Mouse (Mus musculus) c-Kit-positive CD71-negative TER-119-negative erythroid progenitor cells, embryonic 14.5 days (primary cell): ENCODE results near the gene Foxo4.
A peak's percentile ranks its signal among the peaks of the same experiment; 100 is the strongest.

Experiments used
- DNase-seq: peaks from one replicate; pipeline ENCODE4 v3.0.0-alpha.2; 2013; ENCODE audit warnings: low read depth

The Foxo4 gene

DNA sequence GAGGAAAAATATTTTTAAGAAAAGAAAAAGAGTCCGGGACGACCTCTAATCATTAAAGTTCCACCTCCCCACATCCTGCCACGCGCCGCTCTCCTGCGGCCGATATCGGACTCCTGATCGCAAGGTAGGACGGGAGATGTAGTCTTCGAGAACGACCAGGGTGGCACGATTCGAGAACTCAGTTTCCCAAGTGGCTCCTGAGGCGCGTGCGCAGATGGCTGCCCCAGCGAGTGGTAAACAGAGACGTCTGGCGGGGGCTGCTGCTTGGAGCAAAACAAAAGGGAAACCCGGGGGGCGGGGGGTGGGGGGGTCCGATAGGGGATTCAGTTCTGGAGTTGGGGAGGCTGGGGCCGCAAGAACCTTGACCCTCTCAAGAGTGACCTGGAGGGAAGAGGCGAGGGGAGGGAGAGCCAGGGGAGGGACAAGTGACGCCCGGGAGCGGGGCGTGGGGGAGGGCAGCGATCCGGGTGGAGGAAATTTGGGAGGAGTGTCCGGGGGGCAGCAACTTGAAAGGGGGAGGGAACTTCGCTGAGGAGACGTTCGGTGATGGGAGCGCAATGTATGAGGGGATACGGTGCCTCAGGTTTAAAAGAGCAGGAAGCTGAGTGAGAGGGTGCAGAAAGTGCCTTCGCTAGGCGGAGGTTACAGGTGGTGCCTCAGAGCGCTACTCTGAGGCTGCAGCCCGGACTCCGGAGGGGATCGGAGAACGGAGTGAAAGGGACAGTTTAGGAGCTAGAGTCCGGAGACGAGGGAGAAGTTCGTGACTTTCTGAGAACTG, at the start of gene Foxo4:
Gene Foxo4, plus strand, starts transcription at position 577 of the 778 bp plus-strand sequence.
- DNase-seq: peak; percentile 71

DNA sequence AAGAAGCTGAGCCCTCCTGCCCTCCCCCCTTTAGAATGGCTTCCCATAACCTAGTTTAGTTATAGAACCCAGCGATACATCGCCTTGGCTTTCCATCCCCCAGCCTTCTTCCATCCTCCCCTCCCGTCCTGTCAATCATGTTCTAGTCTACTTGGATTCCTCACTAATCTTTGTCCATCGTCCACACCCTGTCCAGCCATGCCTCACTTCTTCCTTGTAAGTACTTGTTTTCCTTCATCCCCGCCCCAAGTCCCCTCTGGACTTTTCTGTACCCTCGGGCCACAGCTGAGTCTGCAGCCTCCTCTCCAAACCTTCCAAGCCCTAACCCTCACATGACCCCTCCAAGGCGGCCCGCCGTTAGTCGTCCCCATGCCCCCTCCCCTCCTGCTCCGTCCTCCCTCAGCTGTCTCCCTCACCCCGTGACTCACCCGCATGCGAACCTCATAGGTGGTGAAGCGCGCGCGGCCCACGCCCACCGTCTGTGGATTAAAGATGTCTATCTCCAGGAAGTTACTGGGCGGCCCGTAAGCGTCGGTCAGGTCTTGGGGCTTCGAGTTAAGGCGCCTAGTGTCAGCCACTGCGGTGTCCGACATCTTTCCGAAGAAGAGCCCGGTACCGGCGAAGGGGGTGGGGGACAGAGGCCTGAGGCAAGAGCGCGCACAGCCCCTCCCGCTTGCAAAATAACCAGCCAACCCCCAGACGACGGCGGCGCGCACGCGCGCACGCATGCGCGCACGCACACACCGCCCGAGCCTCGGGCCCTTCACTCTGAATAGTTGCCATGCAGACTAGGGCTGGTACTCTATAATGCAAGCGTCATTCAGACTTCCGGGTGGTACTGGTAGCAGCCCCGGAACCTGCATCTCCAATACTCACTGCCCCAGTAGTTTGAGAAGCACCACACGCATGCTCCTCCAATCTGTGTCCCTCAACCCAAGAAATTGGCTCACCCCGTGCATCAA, 32.2 kb upstream of the Foxo4 start, which contains the start of gene Snx12:
Gene Snx12, minus strand, starts transcription at position 730 of the 962 bp plus-strand sequence.
- DNase-seq: peak; percentile 58

DNA sequence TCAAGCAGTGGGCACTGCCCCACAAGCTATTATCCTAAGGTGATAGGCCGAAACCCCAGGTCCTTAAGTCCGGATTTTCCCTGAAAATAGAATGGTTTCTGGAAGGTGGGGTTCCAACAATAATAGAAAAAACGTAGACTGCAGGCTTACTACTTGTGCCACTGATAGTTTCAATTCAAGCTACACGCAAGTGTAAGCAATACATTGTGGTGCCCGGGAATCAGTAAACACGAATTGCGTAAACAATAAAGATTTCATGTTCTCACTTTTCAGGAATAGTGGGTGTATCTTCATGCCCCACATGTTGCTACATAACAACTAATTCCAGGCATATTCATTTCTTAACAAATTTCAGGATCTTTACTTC, 31.5 kb upstream of the Foxo4 start:
- DNase-seq: no peak

DNA sequence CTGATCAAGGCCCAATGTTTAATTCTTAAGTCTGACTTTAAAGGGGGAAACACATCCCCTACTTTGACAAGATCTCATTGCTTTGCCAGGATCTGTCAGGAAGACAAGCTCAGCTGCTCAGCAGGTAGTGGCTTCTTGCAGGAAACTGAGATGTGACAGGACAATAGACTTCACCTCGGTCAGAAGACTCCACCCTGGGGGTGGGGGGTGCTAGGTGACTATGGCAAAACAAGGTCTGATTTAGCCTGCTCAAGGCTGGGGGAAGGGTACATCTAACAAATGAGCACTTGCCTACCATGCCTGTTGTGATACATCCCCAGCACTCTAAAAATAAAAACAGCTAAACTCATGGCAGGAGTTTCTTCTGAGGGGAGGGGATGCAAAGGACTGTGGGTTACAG, 9.3 kb upstream of the Foxo4 start:
- no peak for DNase-seq

DNA sequence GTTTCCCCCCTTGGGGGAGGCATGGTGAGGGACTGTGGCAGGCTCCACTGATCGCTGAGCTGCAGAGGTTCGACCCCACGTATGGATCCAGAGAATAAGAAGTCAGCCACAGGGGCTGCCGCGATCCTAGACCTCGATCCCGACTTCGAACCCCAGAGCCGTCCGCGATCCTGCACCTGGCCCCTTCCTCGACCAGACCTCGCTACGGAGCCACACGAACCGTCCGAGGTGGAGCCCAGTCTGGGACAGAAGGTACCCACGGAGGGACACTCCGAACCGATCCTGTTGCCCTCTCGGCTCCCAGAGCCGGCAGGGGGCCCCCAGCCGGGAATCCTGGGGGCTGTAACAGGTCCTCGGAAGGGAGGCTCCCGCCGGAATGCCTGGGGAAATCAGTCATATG, 412 bp downstream of the Foxo4 start:
- no peak for DNase-seq

DNA sequence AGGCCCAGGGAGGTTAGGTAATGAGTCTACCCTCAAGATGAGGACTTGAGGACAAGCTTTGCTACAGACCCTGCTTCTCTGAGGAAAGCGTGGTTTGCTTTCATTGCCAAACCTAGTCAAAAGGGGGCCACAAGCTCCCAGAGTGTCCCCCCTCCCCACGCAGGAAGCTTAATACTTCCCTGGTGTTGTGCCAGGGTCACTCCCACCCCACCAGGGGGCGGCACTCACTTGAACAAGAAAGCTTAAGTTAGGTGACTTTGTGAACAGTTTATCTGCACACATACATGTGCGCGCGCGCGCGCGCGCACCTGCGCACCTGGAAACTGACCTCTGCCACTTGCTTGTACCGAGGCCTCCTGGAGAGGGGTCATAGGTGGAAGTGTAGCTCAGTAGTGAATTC, 2.3 kb downstream of the Foxo4 start:
- DNase-seq: no peak

DNA sequence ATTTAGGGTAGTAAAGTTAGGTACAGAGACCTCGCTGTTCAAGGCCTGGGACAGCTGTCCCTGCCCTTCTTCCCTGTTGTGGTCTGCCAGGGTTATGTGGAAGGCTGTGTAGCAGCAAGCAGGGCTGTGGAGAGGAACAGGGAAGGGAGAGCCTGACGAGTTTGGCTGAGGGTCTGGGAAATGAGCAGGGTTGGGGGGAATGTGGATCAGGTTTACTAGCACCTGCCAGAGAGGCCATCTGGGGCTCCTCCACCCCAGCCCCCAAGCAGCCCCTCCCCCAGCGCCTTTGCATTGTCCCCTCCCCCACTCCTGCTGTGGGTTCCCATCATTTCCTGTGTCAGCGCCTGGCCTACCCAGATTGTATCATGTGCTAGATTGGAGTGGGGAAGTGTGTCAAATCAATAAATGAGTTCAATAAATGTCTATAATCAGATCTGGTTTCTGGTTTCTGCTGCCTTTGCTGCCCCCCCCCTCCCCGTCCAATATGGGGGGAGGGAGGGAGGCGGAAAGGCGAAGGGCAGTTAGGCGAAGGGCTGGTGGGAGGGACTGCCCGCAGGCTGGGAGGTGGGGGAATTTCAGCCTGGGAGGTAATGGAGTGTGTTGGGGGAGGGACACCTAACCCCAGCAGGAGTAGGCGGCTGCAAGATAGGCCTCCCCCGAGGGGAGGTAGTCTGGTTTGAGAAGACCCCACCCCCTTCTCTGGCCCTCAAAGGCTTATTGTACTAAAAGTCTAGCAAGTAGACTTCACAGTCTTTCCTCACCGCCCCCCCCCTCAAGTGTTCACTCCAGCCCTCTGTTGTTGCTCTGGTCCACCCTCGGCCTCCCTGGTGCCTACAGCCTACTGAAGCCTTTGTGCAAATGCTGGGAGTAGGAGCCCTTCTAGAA, 6.4 kb downstream of the Foxo4 start:
- DNase-seq: no peak

DNA sequence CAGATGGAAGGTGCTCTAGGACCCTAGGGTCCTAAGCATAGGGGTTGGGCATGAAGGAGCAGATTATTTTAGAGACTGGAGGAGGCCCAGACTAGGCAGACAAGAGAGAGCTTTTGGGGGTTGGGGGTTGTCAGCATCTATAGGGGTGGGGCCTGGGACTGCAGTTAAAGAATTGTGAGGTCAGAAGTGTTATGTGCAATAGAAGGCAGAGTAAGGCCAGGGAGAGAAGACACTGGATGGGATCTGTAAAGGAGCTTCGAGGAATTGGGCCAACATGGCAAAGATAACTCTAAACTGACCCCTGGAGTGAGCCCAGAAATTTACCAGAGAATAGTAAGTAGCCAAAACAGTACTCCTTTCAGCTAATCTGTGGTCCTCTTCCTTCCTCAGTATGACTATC, 9.6 kb downstream of the Foxo4 start, which contains the start of gene Gm614:
Gene Gm614, minus strand, starts transcription at position 101 of the 400 bp plus-strand sequence.
- DNase-seq: no peak

DNA sequence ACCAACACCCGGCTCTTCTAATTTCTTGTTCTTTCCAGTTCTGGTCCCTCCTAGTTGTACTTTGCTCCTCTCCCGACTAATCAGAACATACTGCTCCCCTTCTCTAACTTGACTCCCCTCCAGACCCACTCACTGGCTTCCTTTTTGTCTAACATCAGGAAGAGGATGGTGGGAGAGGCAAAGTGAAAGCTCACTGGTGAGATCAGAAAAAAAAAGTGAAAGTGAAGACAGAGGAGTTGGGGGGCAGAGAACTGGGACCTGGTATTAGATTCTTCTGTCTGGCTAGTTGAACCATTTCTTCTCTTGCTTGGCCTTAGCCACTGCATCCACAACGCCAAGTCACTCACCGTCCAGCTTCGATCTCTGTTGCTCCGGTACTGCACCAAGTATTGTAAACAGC, 12.3 kb downstream of the Foxo4 start:
- DNase-seq: no peak

DNA sequence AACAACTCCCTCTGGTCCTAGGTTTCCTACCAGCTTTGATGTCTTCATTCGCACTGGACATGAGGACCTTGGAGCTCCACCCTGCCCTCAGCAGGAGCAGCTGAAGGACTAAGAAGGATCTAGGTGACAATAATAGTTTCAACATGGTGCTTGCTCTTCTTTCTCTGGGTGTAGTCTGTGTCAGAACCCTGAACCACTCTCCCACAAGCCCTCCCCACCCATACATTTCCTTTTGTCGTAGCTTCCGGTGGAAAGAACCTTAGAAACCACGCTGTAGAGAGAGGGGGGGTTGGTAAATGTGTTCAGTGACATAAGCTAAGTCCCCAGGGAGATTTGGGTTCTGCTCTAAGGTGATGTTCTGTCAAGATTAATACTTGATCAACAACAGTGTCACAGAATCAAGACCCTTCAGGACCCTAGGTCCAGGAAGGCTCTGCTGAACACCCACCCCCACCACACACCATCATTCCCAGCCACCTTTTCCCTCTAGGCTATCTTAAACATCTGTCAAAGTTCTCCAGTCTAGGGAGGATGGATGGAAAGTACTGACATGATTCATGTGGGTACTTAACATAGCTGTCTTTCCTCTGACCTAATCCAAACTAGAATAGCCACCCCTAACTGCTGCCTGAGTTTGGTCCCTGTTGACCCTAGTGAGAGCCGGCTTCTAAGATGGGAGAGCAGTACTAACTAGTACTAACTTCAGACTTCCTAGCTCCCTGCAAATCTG, 13.9 kb downstream of the Foxo4 start, which contains the start of gene Il2rg:
Gene Il2rg, minus strand, starts transcription at position 231 of the 730 bp plus-strand sequence.
- DNase-seq: no peak

DNA sequence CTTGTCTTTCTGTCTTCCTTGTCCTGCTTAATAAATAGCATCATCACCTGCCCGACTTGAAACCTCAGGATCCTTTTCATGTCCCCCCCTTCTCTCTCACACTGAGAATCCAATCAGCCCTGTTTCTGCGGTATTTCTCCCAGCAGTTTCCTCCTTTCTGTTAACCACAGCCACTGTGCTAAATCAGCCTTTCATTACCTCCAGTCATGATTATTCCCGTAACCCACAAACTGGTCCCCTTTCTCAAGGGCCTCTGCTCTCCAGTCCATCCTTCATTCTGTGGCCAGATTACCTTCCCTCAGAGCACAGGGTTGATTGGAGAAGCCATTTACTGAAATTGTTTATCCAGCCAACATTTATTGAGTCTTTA, 14.4 kb downstream of the Foxo4 start, which contains the start of gene Gm20489:
Gene Gm20489, minus strand, starts transcription at position 269 of the 370 bp plus-strand sequence.
- no peak for DNase-seq

DNA sequence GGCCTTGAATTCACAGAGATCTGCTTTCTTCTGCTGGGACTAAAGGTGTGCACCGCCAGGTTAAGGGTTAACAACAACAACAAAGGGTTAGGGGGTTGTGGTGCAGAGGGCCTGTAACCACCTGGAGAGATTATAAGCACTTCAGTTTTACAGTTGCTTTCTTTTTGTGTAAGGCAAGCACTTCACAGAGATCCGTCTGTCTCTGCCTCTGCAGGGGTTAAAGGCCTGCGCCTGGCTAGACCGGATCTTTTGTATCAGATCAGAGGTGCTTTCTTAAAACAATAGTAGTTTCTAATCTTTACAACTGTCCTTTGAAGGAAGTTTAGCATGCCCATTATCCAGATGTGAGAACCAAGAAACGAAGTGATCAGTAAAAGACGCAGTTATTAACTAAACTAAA, 19.1 kb downstream of the Foxo4 start:
- DNase-seq: no peak

DNA sequence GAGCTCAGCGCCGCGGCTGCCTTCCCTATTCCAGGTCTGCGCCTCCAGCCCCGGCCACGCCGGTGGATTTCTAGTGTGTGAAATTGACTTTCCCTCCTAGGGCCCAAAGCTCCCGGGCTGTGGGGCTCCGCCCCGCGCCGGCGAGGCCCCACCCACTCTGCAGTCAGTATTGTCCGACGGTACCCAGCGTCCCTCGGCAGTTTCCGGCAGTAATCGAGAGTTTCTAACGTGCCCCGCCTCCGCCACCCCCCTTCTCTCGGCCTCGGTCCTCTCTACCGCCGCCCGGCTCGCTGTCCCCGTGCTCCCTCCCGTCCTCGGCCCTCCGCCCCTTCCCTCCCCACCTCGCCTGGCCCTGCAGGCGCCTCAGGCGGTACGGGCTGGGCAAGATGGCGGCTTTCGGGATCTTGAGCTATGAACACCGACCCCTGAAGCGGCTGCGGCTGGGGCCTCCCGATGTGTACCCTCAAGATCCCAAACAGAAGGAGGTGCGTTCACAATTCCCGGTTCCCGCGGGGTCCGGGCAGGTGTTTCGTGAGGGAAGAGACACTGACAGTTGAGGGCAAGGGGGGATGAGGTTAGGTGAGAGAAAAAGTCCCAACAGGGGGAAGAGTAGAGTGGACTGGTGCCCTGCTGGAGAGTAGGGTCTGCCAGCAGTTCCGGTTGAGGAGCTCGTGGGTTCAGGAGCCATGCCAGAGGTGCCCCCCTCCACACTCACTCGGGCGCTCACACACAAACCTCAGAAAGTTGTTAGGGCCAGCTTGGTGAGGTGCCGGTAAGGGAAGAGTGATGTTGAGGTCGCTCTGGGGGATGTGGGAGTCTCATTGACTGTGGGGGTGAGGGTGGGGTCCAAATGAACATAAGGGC, 19.8 kb downstream of the Foxo4 start, which contains the start of gene Med12:
Gene Med12, plus strand, starts transcription at position 156 of the 864 bp plus-strand sequence.
- peak; percentile 60 for DNase-seq

DNA sequence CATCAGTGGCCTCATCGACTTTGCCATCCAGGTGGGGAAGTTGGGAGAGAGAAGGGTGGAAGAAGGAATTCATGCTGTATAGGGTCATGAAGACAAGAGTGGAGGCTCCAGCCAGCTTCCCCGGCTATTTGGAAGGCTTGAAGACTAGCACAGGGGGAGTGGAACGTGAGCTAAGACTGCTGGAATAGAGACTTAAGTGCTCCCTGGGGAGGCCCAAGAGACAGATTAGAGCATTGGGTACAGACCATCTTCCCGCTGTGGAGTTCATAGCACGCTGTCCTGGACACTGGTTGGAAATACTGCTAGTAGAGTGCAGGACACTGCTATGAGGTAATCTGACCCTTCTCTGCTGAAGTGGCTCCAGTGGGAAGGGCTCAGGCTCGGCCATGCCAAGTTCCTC, 28.5 kb downstream of the Foxo4 start:
- no peak for DNase-seq

DNA sequence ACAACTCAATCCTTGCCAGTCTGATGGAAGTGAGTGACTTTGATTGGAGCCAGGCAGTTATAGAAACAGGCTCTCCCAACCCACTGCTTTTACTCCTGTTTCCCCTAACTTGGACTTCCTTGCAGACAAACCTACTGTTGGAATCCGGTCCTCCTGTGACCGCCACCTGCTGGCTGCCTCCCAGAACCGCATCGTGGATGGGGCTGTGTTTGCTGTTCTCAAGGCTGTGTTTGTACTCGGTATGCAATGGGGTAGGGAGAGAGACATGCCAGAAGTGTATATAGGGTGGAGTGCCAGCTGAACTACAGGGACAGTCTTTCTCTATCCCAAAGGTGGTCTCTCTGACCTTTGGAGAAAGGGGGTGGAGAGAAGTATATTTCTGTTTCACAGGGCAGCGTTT, 31.2 kb downstream of the Foxo4 start:
- DNase-seq: no peak

DNA sequence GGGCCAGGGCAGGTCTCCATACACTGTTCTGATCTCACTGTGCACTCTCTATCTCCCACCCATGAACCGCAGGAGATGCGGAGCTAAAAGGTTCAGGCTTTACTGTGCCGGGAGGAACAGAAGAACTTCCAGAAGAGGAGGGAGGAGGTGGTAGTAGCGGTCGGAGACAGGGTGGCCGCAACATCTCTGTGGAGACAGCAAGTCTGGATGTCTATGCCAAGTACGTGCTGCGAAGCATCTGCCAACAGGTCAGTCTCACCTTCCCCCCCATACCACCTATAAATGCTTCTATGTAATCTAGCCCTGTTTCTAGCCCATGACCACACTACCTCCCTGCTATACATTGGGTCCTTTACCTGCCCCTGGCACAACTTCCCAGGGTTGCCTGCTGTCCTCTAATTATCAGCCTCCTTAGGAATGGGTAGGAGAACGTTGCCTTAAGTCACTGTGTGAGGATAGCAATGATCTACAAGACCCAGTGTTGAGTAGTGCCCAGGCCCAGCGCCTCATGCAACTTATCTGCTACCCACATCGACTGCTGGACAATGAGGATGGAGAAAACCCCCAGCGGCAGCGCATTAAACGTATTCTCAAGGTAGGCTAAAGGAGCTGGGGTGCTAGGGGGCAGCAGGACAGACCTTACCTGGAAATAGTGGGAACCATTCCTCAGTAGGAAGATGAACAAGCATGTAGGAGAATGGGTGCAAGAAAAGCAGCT, 31.8 kb downstream of the Foxo4 start:
- DNase-seq: no peak

DNA sequence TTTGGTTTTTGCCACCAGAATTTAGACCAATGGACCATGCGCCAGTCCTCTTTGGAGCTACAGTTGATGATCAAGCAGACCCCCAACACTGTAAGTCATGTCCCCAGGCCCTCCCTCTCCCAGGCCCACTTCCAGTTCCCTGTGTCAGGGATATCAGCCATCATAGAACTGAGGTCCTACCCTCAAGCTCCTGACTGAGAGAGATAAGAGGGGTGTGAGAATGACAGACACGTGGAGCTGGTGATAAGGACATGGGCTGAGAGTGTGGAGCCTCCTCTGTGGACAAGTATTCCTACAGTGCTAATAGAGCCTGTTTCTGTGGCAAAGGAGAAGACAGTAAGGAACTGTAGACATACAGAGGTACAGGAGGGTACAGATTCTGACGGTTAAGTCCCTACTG, 33.2 kb downstream of the Foxo4 start:
- no peak for DNase-seq

DNA sequence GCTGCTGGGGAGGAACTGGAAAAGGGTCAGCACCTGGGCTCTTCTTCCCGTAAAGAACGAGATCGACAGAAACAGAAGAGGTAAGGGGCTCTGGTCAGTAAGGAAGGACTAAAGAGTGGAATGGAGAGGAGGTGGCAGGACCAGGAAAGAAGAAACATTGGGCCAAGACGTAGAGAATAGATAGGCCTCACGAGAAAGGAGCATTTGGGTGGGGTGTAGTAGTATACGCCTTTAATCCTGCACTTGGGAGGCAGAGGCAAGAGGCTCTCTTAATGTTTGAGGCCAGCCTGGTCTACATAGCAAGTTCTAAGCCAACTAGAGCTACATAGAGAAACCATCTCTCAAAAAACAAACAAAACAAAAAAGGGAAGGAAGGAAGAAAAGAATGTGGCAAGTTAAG, 34.1 kb downstream of the Foxo4 start:
- no peak for DNase-seq

DNA sequence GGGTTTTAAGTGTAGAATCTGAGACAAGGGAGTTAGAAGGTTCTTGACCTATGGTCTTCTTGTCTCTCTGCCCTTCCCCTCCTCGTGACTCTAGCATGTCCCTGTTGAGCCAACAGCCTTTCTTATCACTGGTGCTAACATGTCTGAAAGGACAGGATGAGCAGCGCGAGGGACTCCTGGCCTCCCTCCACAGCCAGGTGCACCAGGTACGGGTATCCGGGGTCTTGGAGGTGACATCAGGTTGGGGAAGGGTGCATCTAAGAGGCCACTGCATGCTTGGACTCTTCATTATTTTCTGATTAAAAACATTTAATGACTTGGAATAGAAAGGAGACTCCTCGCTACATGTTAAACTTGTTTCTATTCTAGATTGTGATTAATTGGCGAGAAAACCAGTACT, 34.7 kb downstream of the Foxo4 start:
- no peak for DNase-seq
